Mouse (Mus musculus): ENCODE measurements around the gene Ung. TPM values are rescaled to one million over a fixed set of nuclear protein-coding genes. Genes with fewer than 3 reads are reported as not detected.
A peak's percentile ranks its signal among the peaks of the same experiment; 100 is the strongest.

Gene Ung
- 2.4 and 3.3 TPM in 2 replicates for polyA plus RNA-seq (2012; rRNA removed)

- no peak for DNase-seq (ENCODE audit: low spot score)
These were observed at the start of gene Ung for GRCm38 (mm10) chr5:114130211-114130605. TSS of gene Ung (plus strand) at chr5:114130386.

GRCm38 (mm10) chr5:114085501-114085900 lies 44.7 kb upstream of the Ung start:
- no peak for DNase-seq (ENCODE audit: low spot score)

GRCm38 (mm10) chr5:114087875-114088480 lies 42.2 kb upstream of the Ung start:
- DNase-seq (ENCODE audit: low spot score) = no peak

GRCm38 (mm10) chr5:114090421-114091013 lies 39.7 kb upstream of the Ung start:
- no peak for DNase-seq (ENCODE audit: low spot score)

GRCm38 (mm10) chr5:114091057-114091807 lies 39.0 kb upstream of the Ung start, which contains the start of gene Svop:
TSS of gene Svop (minus strand) at chr5:114091570.
- DNase-seq (ENCODE audit: low spot score) = peak; percentile 55

GRCm38 (mm10) chr5:114099709-114100389 lies 30.3 kb upstream of the Ung start:
- DNase-seq (ENCODE audit: low spot score) = peak; percentile 91

GRCm38 (mm10) chr5:114100390-114101099 lies 29.6 kb upstream of the Ung start:
- DNase-seq (ENCODE audit: low spot score) = peak; percentile 25

GRCm38 (mm10) chr5:114101873-114102272 lies 28.3 kb upstream of the Ung start:
- DNase-seq (ENCODE audit: low spot score) = no peak

- no peak for DNase-seq (ENCODE audit: low spot score)
These were observed 27.4 kb upstream of the Ung start for GRCm38 (mm10) chr5:114102807-114103206.

GRCm38 (mm10) chr5:114106391-114106935 lies 23.7 kb upstream of the Ung start:
- DNase-seq (ENCODE audit: low spot score) = no peak

GRCm38 (mm10) chr5:114113334-114113733 lies 16.9 kb upstream of the Ung start:
- DNase-seq (ENCODE audit: low spot score) = no peak

GRCm38 (mm10) chr5:114115030-114115429 lies 15.2 kb upstream of the Ung start:
- DNase-seq (ENCODE audit: low spot score) = no peak

- no peak for DNase-seq (ENCODE audit: low spot score)
These were observed 13.6 kb upstream of the Ung start for GRCm38 (mm10) chr5:114116586-114116985.

- DNase-seq (ENCODE audit: low spot score) = no peak
These were observed 10.4 kb upstream of the Ung start for GRCm38 (mm10) chr5:114119806-114120205.

- DNase-seq (ENCODE audit: low spot score) = no peak
These were observed 4.2 kb upstream of the Ung start for GRCm38 (mm10) chr5:114126008-114126407.

GRCm38 (mm10) chr5:114126499-114127244 lies 3.5 kb upstream of the Ung start:
- DNase-seq (ENCODE audit: low spot score) = no peak

- peak; percentile 81 for DNase-seq (ENCODE audit: low spot score)
These were observed 2.5 kb upstream of the Ung start, which contains the start of gene Alkbh2 for GRCm38 (mm10) chr5:114127374-114128349. TSS of gene Alkbh2 (minus strand) at chr5:114128218.

- DNase-seq (ENCODE audit: low spot score) = no peak
These were observed 506 bp upstream of the Ung start for GRCm38 (mm10) chr5:114129550-114130210.
